Mouse (Mus musculus) myocyte (in vitro differentiated cells): Measurements from ENCODE around the gene Clec16a.

ENCODE experiments used
- CEBPB ChIP-seq: IDR thresholded peaks from 2 replicates; pipeline ENCODE4 v1.6.1; 2011; ENCODE audit warnings: mild to moderate bottlenecking, moderate library complexity; ENCODE audit not compliant: poor library complexity, insufficient read depth, severe bottlenecking
- E2F4 ChIP-seq: IDR thresholded peaks from one replicate; pipeline ENCODE4 v1.6.1; 2011; ENCODE audit warnings: mild to moderate bottlenecking, control low read depth, moderate library complexity; ENCODE audit not compliant: insufficient read depth
- MAX ChIP-seq: IDR thresholded peaks from one replicate; pipeline ENCODE4 v1.6.1; 2011; ENCODE audit warnings: low read depth, mild to moderate bottlenecking, control low read depth
- MYOD1 ChIP-seq, 3 experiments: IDR thresholded peaks; one replicate each; pipeline ENCODE4 v1.6.1; 2011; ENCODE audit warnings: control low read depth in 2 of 3, low read depth in 2 of 3, mild to moderate bottlenecking in 2 of 3, moderate library complexity in 1 of 3; ENCODE audit not compliant: insufficient read length in 2 of 3, control insufficient read depth in 1 of 3
- MYOG ChIP-seq, 3 experiments: IDR thresholded peaks; one replicate each; pipeline ENCODE4 v1.6.1; 2011; ENCODE audit warnings: control low read depth in 2 of 3, low read depth in 2 of 3, mild to moderate bottlenecking in 2 of 3; ENCODE audit not compliant: insufficient read length in 2 of 3, control insufficient read depth in 1 of 3, insufficient read depth in 1 of 3
- POLR2A ChIP-seq: IDR thresholded peaks from one replicate; pipeline ENCODE4 v1.6.1; 2011; ENCODE audit warnings: low read depth, mild to moderate bottlenecking, control low read depth, moderate library complexity; ENCODE audit not compliant: insufficient read length
- POLR2AphosphoS2 ChIP-seq: IDR thresholded peaks from one replicate; pipeline ENCODE4 v1.6.1; 2011; ENCODE audit warnings: low read depth, control low read depth; ENCODE audit not compliant: insufficient read length
- REST ChIP-seq: IDR thresholded peaks from one replicate; pipeline ENCODE4 v1.6.1; 2011; ENCODE audit warnings: mild to moderate bottlenecking, control low read depth, moderate library complexity; ENCODE audit not compliant: insufficient read depth, insufficient read length
- TCF12 ChIP-seq: IDR thresholded peaks from one replicate; pipeline ENCODE4 v1.6.1; 2011; ENCODE audit warnings: mild to moderate bottlenecking, control low read depth; ENCODE audit not compliant: poor library complexity, insufficient read depth, severe bottlenecking
- TCF3 ChIP-seq: IDR thresholded peaks from one replicate; pipeline ENCODE4 v1.6.1; 2011; ENCODE audit warnings: low read depth, control low read depth; ENCODE audit not compliant: insufficient read length
- USF1 ChIP-seq: IDR thresholded peaks from one replicate; pipeline ENCODE4 v1.6.1; 2011; ENCODE audit warnings: low read depth, mild to moderate bottlenecking, control low read depth, moderate library complexity

DNA sequence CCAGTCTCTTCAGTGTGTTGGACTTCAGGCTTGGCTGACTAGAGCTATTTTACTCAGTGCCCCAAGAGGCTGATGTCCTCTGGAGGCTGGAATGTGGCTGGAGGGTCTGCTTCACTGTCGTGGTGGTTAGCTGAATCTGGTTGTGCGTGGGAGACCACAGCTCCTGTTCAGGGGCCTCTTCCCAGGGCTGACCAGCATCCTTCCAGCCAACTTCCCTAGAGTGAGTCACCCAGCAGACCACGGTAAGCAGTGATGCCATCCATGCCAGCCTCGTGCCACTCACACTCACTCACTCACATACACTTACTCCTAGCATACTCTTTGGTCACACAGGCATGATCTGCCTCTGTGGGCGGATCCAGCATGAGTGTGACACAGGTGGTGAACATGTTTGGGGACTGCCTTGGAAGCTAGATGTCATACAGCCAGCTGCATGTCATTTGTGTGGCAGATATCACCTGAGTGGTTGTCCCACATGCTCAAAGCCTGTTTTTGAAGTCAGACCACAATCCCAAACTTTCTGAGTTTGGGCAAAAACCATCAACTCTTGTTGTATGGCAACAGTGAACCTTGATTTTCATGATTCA, 24.8 kb downstream of the Clec16a start:
- no peak for TF ChIP-seq POLR2A
- no peak for TF ChIP-seq POLR2AphosphoS2
- TF ChIP-seq MAX = no peak
- no peak for TF ChIP-seq TCF3
- TF ChIP-seq TCF12 = no peak
- no peak for TF ChIP-seq MYOG (IDR thresholded peaks at IDR 0.05; ENCODE audit: control insufficient read depth in 1 of 3, insufficient read depth in 1 of 3, insufficient read length in 2 of 3, low read depth in 2 of 3)
- no peak for TF ChIP-seq CEBPB
- no peak for TF ChIP-seq MYOD1 (IDR thresholded peaks at IDR 0.05; ENCODE audit: control insufficient read depth in 1 of 3, insufficient read length in 2 of 3, low read depth in 2 of 3)
- no peak for TF ChIP-seq E2F4
- TF ChIP-seq USF1 = no peak
- TF ChIP-seq REST = no peak
